Mouse (Mus musculus) testis, adult 2 months (tissue): ENCODE measurements around the gene Pla2g1b. TPM values are rescaled to one million over a fixed set of nuclear protein-coding genes. Genes with fewer than 3 reads are reported as not detected.
"Not testable (repeated sequence)": the region's sequence is repeated elsewhere in the genome, so short reads cannot be mapped to it uniquely, and the experiment has no call there.

ENCODE experiments used
- H3K27ac ChIP-seq: fragments of 200-500 bp; 2 replicates; pipeline ENCODE4 v1.5.1; 2012; ENCODE audit warnings: low read depth, low read length; ENCODE audit not compliant: control insufficient read depth, insufficient read depth
- H3K27me3 ChIP-seq: fragments of 200-500 bp; 2 replicates; pipeline ENCODE4 v1.6.1; 2012; ENCODE audit warnings: mild to moderate bottlenecking, low read length, moderate library complexity; ENCODE audit not compliant: control insufficient read depth, insufficient read depth
- H3K36me3 ChIP-seq: fragments of 200-500 bp; 2 replicates; pipeline ENCODE4 v1.6.1; 2012; ENCODE audit warnings: mild to moderate bottlenecking, low read length; ENCODE audit not compliant: control insufficient read depth, insufficient read depth
- H3K4me1 ChIP-seq: fragments of 200-500 bp; 2 replicates; pipeline ENCODE4 v1.6.1; 2012; ENCODE audit warnings: low read length; ENCODE audit not compliant: control insufficient read depth, insufficient read depth
- H3K4me3 ChIP-seq: fragments of 200-500 bp; 2 replicates; pipeline ENCODE4 v1.5.1; 2012; ENCODE audit warnings: low read depth, mild to moderate bottlenecking, low read length, moderate library complexity, mixed read lengths; ENCODE audit not compliant: control insufficient read depth
- CTCF ChIP-seq: fragments of 200-500 bp; IDR thresholded peaks from 2 replicates; pipeline ENCODE4 v1.5.1; 2012; ENCODE audit warnings: low read depth, mild to moderate bottlenecking, inconsistent platforms, low read length, moderate library complexity; ENCODE audit not compliant: control insufficient read depth, insufficient read depth, insufficient replicate concordance
- POLR2A ChIP-seq: fragments of 200-500 bp; IDR thresholded peaks from 2 replicates; pipeline ENCODE4 v1.6.1; 2012; ENCODE audit warnings: low read depth, mild to moderate bottlenecking, inconsistent platforms, low read length, moderate library complexity; ENCODE audit not compliant: control insufficient read depth
- polyA plus RNA-seq: library from polyadenylated mRNA; depleted of rRNA; stranded (reverse); fragments of >200 nt; gene quantifications from 2 replicates; pipeline ENCODE4 v1.2.3, GENCODE M21; 2012

The Pla2g1b gene
- polyA plus RNA-seq, 1 experiment = 0.64 TPM

- TF ChIP-seq CTCF (no peak), POLR2A (no peak)
- peak overlapping the region; percentile 22; the same call in 1 of the 2 replicates for H3K27ac ChIP-seq
Observed at GRCm38 (mm10) chr5:115491771-115492322, 25.8 kb downstream of the Pla2g1b start.

DNA sequence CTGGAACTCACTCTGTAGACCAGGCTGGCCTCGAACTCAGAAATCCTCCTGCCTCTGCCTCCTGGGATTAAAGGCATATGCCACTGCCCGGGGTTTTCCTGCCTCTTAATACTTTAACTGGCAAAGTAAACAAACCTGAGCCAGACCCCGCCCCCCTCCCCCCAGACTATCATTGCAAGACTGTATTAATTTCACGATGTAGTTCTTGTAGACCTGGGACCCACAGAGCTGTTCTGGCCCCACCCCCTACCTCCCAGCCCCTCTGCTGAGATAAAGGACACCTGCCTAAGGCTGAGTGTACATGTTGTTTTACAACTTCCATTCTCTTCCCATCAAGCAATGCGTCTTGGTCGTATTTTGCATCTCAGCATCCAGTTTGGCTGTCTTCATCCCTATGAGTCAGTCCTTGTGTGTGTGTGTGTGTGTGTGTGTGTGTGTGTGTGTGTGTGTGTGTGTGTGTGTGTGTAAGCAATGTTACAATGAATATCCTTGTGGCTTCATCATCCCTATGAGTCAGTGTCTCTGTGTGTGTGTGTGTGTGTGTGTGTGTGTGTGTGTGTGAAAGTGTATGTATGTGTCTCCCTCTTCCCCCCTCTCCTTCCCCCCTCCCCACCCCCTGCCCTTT lies 26.8 kb downstream of the Pla2g1b start:
- H3K27me3 ChIP-seq = no peaks in the 10 kb centered on the region
- no peaks in the 10 kb centered on the region for H3K36me3 ChIP-seq
- peaks cover 11% of the 10 kb centered on the region for H3K4me1 ChIP-seq
- TF ChIP-seq CTCF = no peak
- no peak for TF ChIP-seq POLR2A
- no peak overlapping the region for H3K4me3 ChIP-seq
- H3K27ac ChIP-seq = no peak overlapping the region

More at GRCm38 (mm10) chr5:115491771-115492322, 25.8 kb downstream of the Pla2g1b start:
- Histone ChIP-seq H3K4me3 (peak overlapping the region; percentile 60), H3K27me3 (no peaks in the 10 kb centered on the region), H3K36me3 (no peaks in the 10 kb centered on the region), H3K4me1 (peaks cover 11% of the 10 kb centered on the region)

DNA sequence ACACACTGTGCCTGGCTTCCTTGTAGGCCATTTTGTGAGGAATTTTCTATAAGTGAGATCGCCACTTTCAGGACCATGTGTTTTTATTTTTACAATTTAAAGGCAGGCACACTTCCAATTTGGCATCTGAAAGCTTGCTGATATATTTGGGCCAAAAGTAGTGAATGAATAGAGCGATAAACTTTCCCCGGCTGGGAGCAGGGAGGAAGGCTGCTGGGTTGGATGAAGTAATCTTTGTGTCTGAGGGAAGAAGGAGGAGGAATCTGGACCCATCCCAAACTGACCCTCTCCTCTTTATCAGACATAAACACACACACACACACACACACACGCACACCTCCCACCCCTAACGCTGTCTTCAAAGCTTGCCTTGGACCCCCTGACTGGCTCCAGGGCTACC lies 27.4 kb downstream of the Pla2g1b start:
- no peaks in the 10 kb centered on the region for H3K27me3 ChIP-seq
- H3K36me3 ChIP-seq = no peaks in the 10 kb centered on the region
- H3K4me3 ChIP-seq = no peak overlapping the region
- peak overlapping the region; percentile 38; the same call in 1 of the 2 replicates for H3K27ac ChIP-seq
- TF ChIP-seq POLR2A (no peak), CTCF (no peak)
- peaks cover 11% of the 10 kb centered on the region for H3K4me1 ChIP-seq

GRCm38 (mm10) chr5:115495618-115496017 lies 29.6 kb downstream of the Pla2g1b start:
- H3K27me3 ChIP-seq, H3K27ac ChIP-seq, H3K36me3 ChIP-seq, H3K4me1 ChIP-seq: not testable (repeated sequence)
- H3K4me3 ChIP-seq = peak overlapping the region; percentile 38

- Histone ChIP-seq H3K27ac (no peak overlapping the region), H3K27me3 (no peaks in the 10 kb centered on the region)
Observed at GRCm38 (mm10) chr5:115497033-115497432, 31.0 kb downstream of the Pla2g1b start.

DNA sequence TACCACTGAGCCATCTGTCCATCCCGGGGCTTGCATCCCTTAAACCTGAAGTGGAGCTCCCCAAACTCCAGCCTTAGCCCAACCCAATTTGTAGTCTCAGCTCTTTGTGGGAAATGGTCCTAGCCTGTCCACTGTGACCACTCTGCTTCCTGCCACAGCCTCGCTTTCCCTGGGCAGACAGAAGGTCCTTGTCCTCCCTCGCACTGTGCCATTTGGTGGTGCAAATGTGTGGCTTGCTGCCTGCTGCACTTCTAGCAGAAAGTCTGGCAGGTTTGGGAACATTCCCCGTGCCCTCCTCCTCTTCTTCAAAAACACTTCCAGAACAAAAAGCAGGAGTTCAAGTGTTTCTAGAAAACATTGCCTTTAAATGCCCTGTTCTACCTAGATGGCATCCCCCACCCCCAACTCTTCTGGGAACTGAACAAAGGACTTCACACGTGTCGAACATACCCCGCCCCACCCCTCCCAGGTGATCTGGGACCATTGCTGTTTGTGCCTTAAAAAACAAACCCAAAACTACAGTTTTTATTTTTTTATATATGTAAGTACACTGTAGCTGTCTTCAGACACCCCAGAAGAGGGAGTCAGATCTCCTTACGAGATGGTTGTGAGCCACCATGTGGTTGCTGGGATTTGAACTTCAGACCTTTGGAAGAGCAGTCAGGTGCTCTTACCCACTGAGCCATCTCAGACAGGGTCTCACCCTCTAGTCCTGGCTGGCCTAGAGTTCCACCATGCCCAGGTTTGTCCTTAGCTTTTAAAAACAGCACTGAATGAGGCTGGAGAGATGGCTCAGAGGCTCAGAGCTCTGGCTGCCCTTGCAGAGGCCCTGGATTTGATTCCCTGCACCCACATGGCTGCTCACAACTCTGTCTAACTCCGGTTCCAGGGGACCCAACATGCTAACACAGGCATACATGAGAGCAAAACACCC lies 32.5 kb downstream of the Pla2g1b start:
- TF ChIP-seq POLR2A (no peak), CTCF (no peak)
- peaks cover 2% of the 10 kb centered on the region; the same call in 1 of the 2 replicates for H3K4me1 ChIP-seq
- H3K36me3 ChIP-seq = no peaks in the 10 kb centered on the region
- H3K27me3 ChIP-seq = no peaks in the 10 kb centered on the region
- H3K4me3 ChIP-seq = no peak overlapping the region
- no peak overlapping the region for H3K27ac ChIP-seq

More at GRCm38 (mm10) chr5:115497033-115497432, 31.0 kb downstream of the Pla2g1b start:
- Histone ChIP-seq H3K4me3 (peak overlapping the region; percentile 3), H3K4me1 (peaks cover 5% of the 10 kb centered on the region), H3K36me3 (no peaks in the 10 kb centered on the region)
- TF ChIP-seq CTCF (no peak), POLR2A (no peak)

- H3K36me3 ChIP-seq = no peaks in the 10 kb centered on the region
- TF ChIP-seq POLR2A = no peak
- no peak for TF ChIP-seq CTCF
- no peak overlapping the region for H3K4me3 ChIP-seq
- no peak overlapping the region for H3K27ac ChIP-seq
- no peaks in the 10 kb centered on the region for H3K4me1 ChIP-seq
- no peaks in the 10 kb centered on the region for H3K27me3 ChIP-seq
Observed at GRCm38 (mm10) chr5:115500383-115500935, 34.4 kb downstream of the Pla2g1b start.
